Mouse (Mus musculus) heart, embryonic 14.5 days (tissue): ENCODE results near the gene Znrf2. TPM values are rescaled to one million over a fixed set of nuclear protein-coding genes. Genes with fewer than 3 reads are reported as not detected.

ENCODE experiments used
- ATAC-seq: fragments of 200-750 bp; cut with Nextera tagmentation; 2 replicates; pipeline ENCODE4 v1.8.0; 2017; ENCODE audit warnings: low read depth, moderate TSS enrichment; ENCODE audit not compliant: insufficient number of reproducible peaks, insufficient read depth, low FRiP score
- H3K27ac ChIP-seq, 2 experiments: fragments of 200-500 bp in 1 of 2; fragments of 300-500 bp in 1 of 2; sonication (generic) in 1 of 2; replicated peaks in 1 of 2; 2 replicates each; pipeline ENCODE4 v1.5.1; 2012 to 2014; ENCODE audit warnings: low read depth in 2 of 2, low read length in 2 of 2, control low read depth in 1 of 2, mild to moderate bottlenecking in 1 of 2, mixed read lengths in 1 of 2; ENCODE audit not compliant: control insufficient read depth in 1 of 2, insufficient read depth in 1 of 2
- H3K27me3 ChIP-seq: fragments of 300-500 bp; sonication (generic); 2 replicates; pipeline ENCODE4 v1.6.1; 2014; ENCODE audit warnings: mild to moderate bottlenecking, low read length, control low read depth; ENCODE audit not compliant: control insufficient read depth, insufficient read depth
- H3K36me3 ChIP-seq: fragments of 300-500 bp; sonication (generic); 2 replicates; pipeline ENCODE4 v1.6.1; 2014; ENCODE audit warnings: mild to moderate bottlenecking, control low read depth, low read length, mixed read lengths; ENCODE audit not compliant: control insufficient read depth, insufficient read depth
- H3K4me1 ChIP-seq, 2 experiments: fragments of 200-500 bp in 1 of 2; fragments of 300-500 bp in 1 of 2; sonication (generic) in 1 of 2; 2 replicates each; pipeline ENCODE4 v1.6.1; 2012 to 2014; ENCODE audit warnings: low read length in 2 of 2, control low read depth in 1 of 2, mixed read lengths in 1 of 2; ENCODE audit not compliant: control insufficient read depth in 2 of 2, insufficient read depth in 2 of 2
- H3K4me2 ChIP-seq: fragments of 300-500 bp; sonication (generic); 2 replicates; pipeline ENCODE4 v1.6.1; 2014; ENCODE audit warnings: mild to moderate bottlenecking, low read length
- H3K4me3 ChIP-seq, 2 experiments: fragments of 200-500 bp in 1 of 2; fragments of 300-500 bp in 1 of 2; sonication (generic) in 1 of 2; 2 replicates each; pipeline ENCODE4 v1.5.1; 2012 to 2014; ENCODE audit warnings: low read length in 2 of 2, mild to moderate bottlenecking in 2 of 2, control low read depth in 1 of 2, low read depth in 1 of 2, moderate library complexity in 1 of 2; ENCODE audit not compliant: control insufficient read depth in 1 of 2, insufficient read depth in 1 of 2
- H3K9ac ChIP-seq: fragments of 300-500 bp; sonication (generic); 2 replicates; pipeline ENCODE4 v1.6.1; 2014; ENCODE audit warnings: mild to moderate bottlenecking, low read length
- H3K9me3 ChIP-seq: fragments of 300-500 bp; sonication (generic); 2 replicates; pipeline ENCODE4 v1.6.1; 2016; ENCODE audit warnings: low read length, control low read depth; ENCODE audit not compliant: control insufficient read depth
- WGBS: fragments of 180-500 bp; shearing (Covaris S2); extraction: QIAGEN DNeasy Blood & Tissue Kit; methylation state at CpG from one replicate; pipeline ENCODE4 v1.1.7; 2014; 5-methylcytosine and 5-hydroxymethylcytosine counted together
- polyA plus RNA-seq: library from polyadenylated mRNA; unstranded; fragments of >200 nt; fragmentation: Nextera tagmentation; extraction: Ambion mirVana; gene quantifications from 2 replicates; pipeline ENCODE4 v1.2.1, GENCODE M21; 2014

The Znrf2 gene
- polyA plus RNA-seq = 3.8 TPM in 2 replicates

GRCm38 (mm10) chr6:54816388-54817065 lies at the start of gene Znrf2:
TSS of gene Znrf2 (plus strand) at chr6:54816916.
- Histone ChIP-seq H3K4me2 (peak within 1 kb of the TSS; percentile 70), H3K27me3 (no peaks in the 10 kb centered on the region), H3K4me3 (peak within 1 kb of the TSS; percentile 81 to 97), H3K4me1 (peaks cover 10 to 36% of the 10 kb centered on the region in 2 experiments), H3K27ac (peak within 1 kb of the TSS; percentile 98), H3K9ac (peak within 1 kb of the TSS; percentile 93), H3K36me3 (no peaks in the 10 kb centered on the region), H3K9me3 (no peaks in the 10 kb centered on the region)
- peak; percentile 99 for ATAC-seq
- WGBS = 1% methylated on average over 55 of the region's 88 CpGs

GRCm38 (mm10) chr6:54767746-54768145 lies 49.0 kb upstream of the Znrf2 start:
- no peak overlapping the region for H3K9ac ChIP-seq
- no peaks in the 10 kb centered on the region for H3K9me3 ChIP-seq
- no peak overlapping the region for H3K4me2 ChIP-seq
- no peaks in the 10 kb centered on the region for H3K36me3 ChIP-seq
- H3K27me3 ChIP-seq = no peaks in the 10 kb centered on the region
- H3K27ac ChIP-seq = no peak overlapping the region
- H3K4me1 ChIP-seq = peaks cover 16 to 21% of the 10 kb centered on the region in 2 experiments
- ATAC-seq = no peak
- no peak overlapping the region for H3K4me3 ChIP-seq
- 20% methylated on average over 4 of the region's 4 CpGs for WGBS

GRCm38 (mm10) chr6:54770766-54771165 lies 46.0 kb upstream of the Znrf2 start:
- Histone ChIP-seq H3K36me3 (no peaks in the 10 kb centered on the region), H3K4me1 (peaks cover 16 to 21% of the 10 kb centered on the region in 2 experiments), H3K27ac (peak overlapping the region in 1 of 2 experiments; percentile 25; a peak in 1 of 4 replicates), H3K4me2 (peak overlapping the region; percentile 3; the same call in 1 of the 2 replicates), H3K4me3 (no peak overlapping the region), H3K9ac (no peak overlapping the region), H3K27me3 (no peaks in the 10 kb centered on the region), H3K9me3 (no peaks in the 10 kb centered on the region)
- 68% methylated on average over 4 of the region's 4 CpGs for WGBS
- no peak for ATAC-seq

GRCm38 (mm10) chr6:54771171-54771570 lies 45.5 kb upstream of the Znrf2 start:
- Histone ChIP-seq H3K36me3 (no peaks in the 10 kb centered on the region), H3K27me3 (no peaks in the 10 kb centered on the region), H3K9ac (no peak overlapping the region), H3K9me3 (no peaks in the 10 kb centered on the region), H3K4me1 (peaks cover 16 to 21% of the 10 kb centered on the region in 2 experiments), H3K4me2 (peak overlapping the region; percentile 3), H3K4me3 (no peak overlapping the region), H3K27ac (peak overlapping the region; percentile 34 to 36; a peak in 3 of 4 replicates)
- ATAC-seq = peak; percentile 81
- WGBS = 25% methylated on average over 8 of the region's 8 CpGs

- Histone ChIP-seq H3K27me3 (no peaks in the 10 kb centered on the region), H3K4me3 (no peak overlapping the region), H3K36me3 (no peaks in the 10 kb centered on the region), H3K4me1 (peaks cover 16 to 21% of the 10 kb centered on the region in 2 experiments), H3K9me3 (no peaks in the 10 kb centered on the region), H3K4me2 (no peak overlapping the region), H3K27ac (no peak overlapping the region), H3K9ac (no peak overlapping the region)
- WGBS = 88% methylated on average over 5 of the region's 5 CpGs
- no peak for ATAC-seq
Measured at GRCm38 (mm10) chr6:54772078-54772477, 44.6 kb upstream of the Znrf2 start.

GRCm38 (mm10) chr6:54775739-54776138 lies 41.0 kb upstream of the Znrf2 start:
- H3K36me3 ChIP-seq = no peaks in the 10 kb centered on the region
- no peak overlapping the region for H3K27ac ChIP-seq
- H3K4me3 ChIP-seq = no peak overlapping the region
- no peak for ATAC-seq
- no peak overlapping the region for H3K4me2 ChIP-seq
- no peaks in the 10 kb centered on the region for H3K27me3 ChIP-seq
- no peak overlapping the region for H3K9ac ChIP-seq
- H3K4me1 ChIP-seq = peaks cover 12 to 20% of the 10 kb centered on the region in 2 experiments
- H3K9me3 ChIP-seq = no peaks in the 10 kb centered on the region

GRCm38 (mm10) chr6:54777661-54778060 lies 39.1 kb upstream of the Znrf2 start:
- Histone ChIP-seq H3K36me3 (no peaks in the 10 kb centered on the region), H3K4me1 (peaks cover 12 to 18% of the 10 kb centered on the region in 2 experiments), H3K9ac (no peak overlapping the region), H3K27ac (no peak overlapping the region), H3K9me3 (no peaks in the 10 kb centered on the region), H3K4me3 (no peak overlapping the region), H3K4me2 (no peak overlapping the region), H3K27me3 (no peaks in the 10 kb centered on the region)
- 19% methylated on average over 8 of the region's 8 CpGs for WGBS
- ATAC-seq = no peak

- Histone ChIP-seq H3K4me1 (peaks cover 12 to 18% of the 10 kb centered on the region in 2 experiments), H3K27ac (no peak overlapping the region), H3K4me3 (no peak overlapping the region), H3K9me3 (no peaks in the 10 kb centered on the region), H3K27me3 (no peaks in the 10 kb centered on the region), H3K4me2 (no peak overlapping the region), H3K36me3 (no peaks in the 10 kb centered on the region), H3K9ac (no peak overlapping the region)
- 82% methylated on average over 5 of the region's 5 CpGs for WGBS
- no peak for ATAC-seq
Measured at GRCm38 (mm10) chr6:54779968-54780367, 36.7 kb upstream of the Znrf2 start.
